Mouse (Mus musculus) hindbrain, embryonic 14.5 days (tissue): ENCODE results near the gene Ak9. TPM values are rescaled to one million over a fixed set of nuclear protein-coding genes. Genes with fewer than 3 reads are reported as not detected.
"Not testable (repeated sequence)": the region's sequence is repeated elsewhere in the genome, so short reads cannot be mapped to it uniquely, and the experiment has no call there.

Source experiments
- ATAC-seq: fragments of 200-750 bp; cut with Nextera tagmentation; 2 replicates; pipeline ENCODE4 v1.8.0; 2017; ENCODE audit warnings: moderate number of reproducible peaks, mild to moderate bottlenecking, moderate TSS enrichment, moderate library complexity; ENCODE audit not compliant: low FRiP score
- DNase-seq: peaks from one replicate; pipeline ENCODE4 v3.0.0-alpha.2; 2015; ENCODE audit warnings: low spot score
- H3K27ac ChIP-seq: fragments of 300-500 bp; sonication (generic); 2 replicates; pipeline ENCODE4 v1.5.1; 2014; ENCODE audit warnings: mild to moderate bottlenecking, moderate library complexity
- H3K27me3 ChIP-seq: fragments of 300-500 bp; sonication (generic); 2 replicates; pipeline ENCODE4 v1.6.1; 2014; ENCODE audit warnings: mild to moderate bottlenecking, low read length, mixed read lengths; ENCODE audit not compliant: control insufficient read depth, insufficient read depth
- H3K36me3 ChIP-seq: fragments of 300-500 bp; sonication (generic); replicated peaks from 2 replicates; pipeline ENCODE4 v1.6.1; 2014; ENCODE audit not compliant: control insufficient read depth, insufficient read depth
- H3K4me1 ChIP-seq: fragments of 300-500 bp; sonication (generic); replicated peaks from 2 replicates; pipeline ENCODE4 v1.6.1; 2014; ENCODE audit warnings: antibody characterized with exemption, low read length, mixed read lengths; ENCODE audit not compliant: control insufficient read depth, insufficient read depth
- H3K4me2 ChIP-seq: fragments of 300-500 bp; sonication (generic); replicated peaks from 2 replicates; pipeline ENCODE4 v1.6.1; 2014; ENCODE audit warnings: mild to moderate bottlenecking, moderate library complexity
- H3K4me3 ChIP-seq: fragments of 300-500 bp; sonication (generic); replicated peaks from 2 replicates; pipeline ENCODE4 v1.5.1; 2014; ENCODE audit warnings: mild to moderate bottlenecking, low read length
- H3K9ac ChIP-seq: fragments of 300-500 bp; sonication (generic); 2 replicates; pipeline ENCODE4 v1.6.1; 2014
- H3K9me3 ChIP-seq: fragments of 300-500 bp; sonication (generic); 2 replicates; pipeline ENCODE4 v1.6.1; 2016; ENCODE audit warnings: low read length; ENCODE audit not compliant: control insufficient read depth
- WGBS: fragments of 180-500 bp; shearing (Covaris S2); extraction: QIAGEN DNeasy Blood & Tissue Kit; methylation state at CpG from one replicate; pipeline ENCODE4 v1.1.7; 2014; 5-methylcytosine and 5-hydroxymethylcytosine counted together
- polyA plus RNA-seq: library from polyadenylated mRNA; unstranded; fragments of >200 nt; fragmentation: Nextera tagmentation; extraction: Ambion mirVana; gene quantifications from 2 replicates; pipeline ENCODE4 v1.2.1, GENCODE M21; 2014

The Ak9 gene
- polyA plus RNA-seq, 1 experiment from 2014 or later = 0.37 TPM

DNA sequence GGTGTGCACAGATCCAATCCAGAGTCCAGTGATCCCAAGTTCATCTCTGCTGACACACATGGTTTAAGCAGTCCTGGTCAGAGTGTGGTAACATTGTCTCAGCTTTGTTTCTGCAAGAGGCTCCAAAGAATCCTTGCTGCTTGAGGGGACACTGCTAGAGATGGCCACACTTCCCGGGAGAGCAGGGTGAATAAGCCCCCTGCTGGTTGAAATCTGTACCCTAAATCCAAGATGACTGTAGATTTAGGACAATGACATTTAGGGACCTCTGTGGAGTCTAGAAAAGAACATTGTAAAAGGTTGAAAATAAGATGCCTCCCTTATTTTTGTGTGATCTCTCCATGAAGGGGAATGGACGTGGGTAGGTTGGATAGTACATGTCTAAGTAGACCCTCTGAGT, 89.8 kb downstream of the Ak9 start:
- H3K27me3 ChIP-seq = no peaks in the 10 kb centered on the region
- H3K27ac ChIP-seq = no peak overlapping the region
- H3K4me1 ChIP-seq = no peaks in the 10 kb centered on the region
- H3K4me3 ChIP-seq = no peak overlapping the region
- no peaks in the 10 kb centered on the region for H3K36me3 ChIP-seq
- DNase-seq = no peak
- WGBS = 63% methylated on average over 2 of the region's 2 CpGs
- no peak overlapping the region for H3K9ac ChIP-seq
- no peaks in the 10 kb centered on the region for H3K9me3 ChIP-seq
- ATAC-seq = no peak
- H3K4me2 ChIP-seq = no peak overlapping the region

DNA sequence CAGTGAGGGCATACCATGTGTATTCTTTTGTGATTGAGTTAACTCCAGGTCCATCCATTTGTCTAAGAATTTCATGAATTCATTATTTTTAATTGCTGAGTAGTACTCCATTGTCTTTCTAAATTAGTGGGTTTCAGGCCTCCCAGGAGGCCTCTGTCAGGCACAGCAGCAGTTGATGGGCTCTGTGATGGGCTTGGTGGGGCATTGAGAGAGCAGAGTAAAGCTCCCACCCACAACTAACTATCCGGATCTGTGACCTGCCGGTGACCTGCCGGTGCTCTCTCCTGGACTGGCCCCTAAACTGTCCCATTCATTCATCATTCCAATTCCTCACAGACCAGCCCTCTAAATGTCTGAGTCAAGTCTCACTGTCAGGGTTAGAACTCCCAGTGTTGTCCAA, 97.3 kb downstream of the Ak9 start:
- 82% methylated on average over 3 of the region's 3 CpGs for WGBS
- no peak overlapping the region for H3K4me2 ChIP-seq
- DNase-seq (no peak), ATAC-seq (no peak)
- H3K27ac ChIP-seq = no peak overlapping the region
- H3K9ac ChIP-seq = no peak overlapping the region
- no peaks in the 10 kb centered on the region for H3K36me3 ChIP-seq
- no peaks in the 10 kb centered on the region for H3K9me3 ChIP-seq
- no peaks in the 10 kb centered on the region for H3K27me3 ChIP-seq
- no peaks in the 10 kb centered on the region for H3K4me1 ChIP-seq
- H3K4me3 ChIP-seq = no peak overlapping the region

DNA sequence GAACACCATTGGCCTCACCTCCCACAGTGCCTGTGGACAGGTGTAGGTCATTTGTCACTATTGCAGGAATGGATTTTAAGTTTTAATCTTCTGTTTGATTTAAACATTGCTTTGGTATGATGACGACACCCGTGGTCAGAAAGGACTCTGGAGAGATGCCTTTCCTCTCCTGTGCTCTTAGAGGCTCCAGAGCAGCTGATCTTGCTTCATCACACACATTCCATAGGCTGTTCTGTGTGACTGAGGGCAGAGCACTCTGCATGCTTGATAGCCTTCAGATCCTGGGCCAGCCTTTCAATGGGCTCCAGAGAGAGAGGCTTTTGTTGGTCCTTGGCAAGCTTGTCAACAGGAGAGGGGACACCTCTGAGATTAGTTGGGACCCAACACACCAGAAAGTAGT, 99.6 kb downstream of the Ak9 start:
- Histone ChIP-seq H3K4me3 (no peak overlapping the region), H3K27ac (no peak overlapping the region), H3K9me3 (no peaks in the 10 kb centered on the region), H3K4me1 (no peaks in the 10 kb centered on the region), H3K27me3 (no peaks in the 10 kb centered on the region), H3K36me3 (no peaks in the 10 kb centered on the region), H3K9ac (no peak overlapping the region), H3K4me2 (no peak overlapping the region)
- DNase-seq = no peak
- WGBS = 63% methylated on average over 2 of the region's 2 CpGs
- no peak for ATAC-seq

DNA sequence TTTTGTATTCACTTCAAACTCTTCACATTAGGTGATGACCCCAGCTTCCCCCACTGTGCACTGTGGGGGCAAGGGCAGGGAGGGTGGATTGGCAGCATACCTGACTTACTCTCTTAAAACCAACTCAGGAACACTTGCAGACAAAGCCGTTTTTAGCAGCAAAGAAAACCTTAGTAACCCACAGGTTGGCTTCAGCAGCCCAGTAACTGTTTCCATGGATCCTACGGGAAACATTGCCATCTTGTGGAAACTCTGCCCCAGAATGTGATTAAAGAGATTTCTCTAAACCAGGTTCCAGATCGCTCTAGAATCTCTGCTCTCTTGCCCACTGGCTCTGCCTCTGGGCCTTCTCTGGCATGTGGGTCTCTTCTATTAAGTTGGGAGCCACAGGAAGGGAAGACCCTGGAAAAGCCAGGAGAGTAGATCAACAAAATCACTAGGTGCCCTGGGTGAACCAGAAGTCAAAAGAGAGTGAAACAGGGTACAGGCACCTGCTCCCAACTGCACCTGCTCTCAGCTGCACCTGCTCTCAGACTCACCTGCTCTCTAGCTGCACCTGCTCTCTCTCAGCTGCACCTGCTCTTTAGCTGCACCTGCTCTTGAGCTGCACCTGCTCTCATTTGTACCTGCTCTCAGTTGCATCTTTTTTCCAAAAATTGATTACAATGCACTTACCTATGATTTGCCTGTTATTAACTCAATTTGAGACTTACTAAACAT, 100.3 kb downstream of the Ak9 start:
- H3K27ac ChIP-seq = no peak overlapping the region
- 44% methylated on average over 3 of the region's 3 CpGs for WGBS
- no peak overlapping the region for H3K4me3 ChIP-seq
- no peaks in the 10 kb centered on the region for H3K27me3 ChIP-seq
- H3K4me2 ChIP-seq = no peak overlapping the region
- H3K4me1 ChIP-seq = no peaks in the 10 kb centered on the region
- no peaks in the 10 kb centered on the region for H3K36me3 ChIP-seq
- DNase-seq (peak; percentile 56), ATAC-seq (no peak)
- H3K9ac ChIP-seq = no peak overlapping the region
- no peaks in the 10 kb centered on the region for H3K9me3 ChIP-seq

DNA sequence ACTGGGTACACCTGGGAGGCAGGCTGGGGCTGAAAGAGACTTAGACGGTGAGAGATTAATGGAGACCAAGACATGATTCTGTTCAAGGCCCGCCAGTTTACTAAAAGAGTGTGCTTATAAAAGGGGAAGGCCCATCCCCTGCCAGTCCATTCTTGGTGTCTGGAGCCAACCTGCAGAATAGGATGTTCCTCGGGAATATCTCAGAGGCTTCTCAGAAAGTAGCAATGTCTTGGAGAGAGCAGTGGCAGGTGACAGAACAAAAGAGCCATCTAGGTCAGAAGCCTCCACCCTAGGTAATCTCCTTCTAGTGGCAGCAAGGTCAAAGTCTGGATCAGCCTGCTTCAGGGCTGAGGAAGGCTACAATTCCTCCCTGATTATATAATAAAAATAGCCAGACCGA, 106.4 kb downstream of the Ak9 start:
- not testable (repeated sequence) for H3K36me3 ChIP-seq, H3K27me3 ChIP-seq, DNase-seq, H3K4me3 ChIP-seq, H3K9me3 ChIP-seq, ATAC-seq, H3K27ac ChIP-seq, H3K4me2 ChIP-seq, H3K4me1 ChIP-seq, H3K9ac ChIP-seq
- WGBS = 96% methylated on average over 4 of the region's 4 CpGs

DNA sequence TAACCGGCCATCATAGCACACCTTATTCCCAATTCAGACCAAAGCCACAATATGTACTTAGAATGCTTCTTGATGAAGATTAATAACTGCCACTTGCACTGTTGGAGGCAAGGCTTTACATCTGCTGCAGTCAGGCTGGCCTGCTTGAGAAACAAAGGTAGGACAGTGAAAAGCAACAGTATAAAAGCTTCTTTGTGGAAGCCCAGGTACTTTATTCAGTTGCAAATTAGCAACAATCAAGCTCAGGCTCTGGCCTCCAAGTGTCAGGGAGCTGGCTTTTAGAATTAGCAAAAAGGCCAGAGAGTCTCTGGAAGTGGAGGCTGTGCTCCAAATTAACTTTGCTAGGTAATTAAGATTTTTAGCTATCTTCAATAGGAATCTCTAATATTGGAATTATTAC, 107.0 kb downstream of the Ak9 start:
- WGBS = 97% methylated on average over 1 of the region's 1 CpGs
- peaks cover 14% of the 10 kb centered on the region for H3K9me3 ChIP-seq
- not testable (repeated sequence) for H3K4me1 ChIP-seq, DNase-seq, H3K36me3 ChIP-seq, H3K27ac ChIP-seq, H3K27me3 ChIP-seq, ATAC-seq, H3K4me3 ChIP-seq, H3K9ac ChIP-seq, H3K4me2 ChIP-seq

DNA sequence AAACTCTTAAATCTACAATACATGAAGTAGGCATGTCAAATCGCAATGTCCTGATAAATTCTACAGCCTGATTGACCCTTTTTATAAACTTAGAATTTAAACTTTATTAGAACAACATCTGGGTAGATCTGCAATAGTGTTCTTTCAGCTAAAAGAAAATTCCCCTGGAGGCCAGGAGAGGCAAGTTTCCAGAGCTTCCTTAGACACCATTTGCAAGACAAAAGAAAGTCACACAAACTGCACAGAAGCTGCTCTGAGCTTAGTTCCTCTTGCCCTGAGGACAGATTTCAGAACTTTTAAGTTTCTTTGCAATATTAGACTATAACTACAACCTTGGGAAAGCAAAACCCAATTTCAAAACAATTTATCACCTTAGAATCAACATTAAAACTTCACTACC, 109.7 kb downstream of the Ak9 start:
- DNase-seq, H3K4me1 ChIP-seq, ATAC-seq, H3K4me2 ChIP-seq, H3K27me3 ChIP-seq, H3K36me3 ChIP-seq, H3K27ac ChIP-seq, H3K9ac ChIP-seq, H3K4me3 ChIP-seq: not testable (repeated sequence)
- peaks cover 28% of the 10 kb centered on the region for H3K9me3 ChIP-seq
- 92% methylated on average over 1 of the region's 1 CpGs for WGBS

DNA sequence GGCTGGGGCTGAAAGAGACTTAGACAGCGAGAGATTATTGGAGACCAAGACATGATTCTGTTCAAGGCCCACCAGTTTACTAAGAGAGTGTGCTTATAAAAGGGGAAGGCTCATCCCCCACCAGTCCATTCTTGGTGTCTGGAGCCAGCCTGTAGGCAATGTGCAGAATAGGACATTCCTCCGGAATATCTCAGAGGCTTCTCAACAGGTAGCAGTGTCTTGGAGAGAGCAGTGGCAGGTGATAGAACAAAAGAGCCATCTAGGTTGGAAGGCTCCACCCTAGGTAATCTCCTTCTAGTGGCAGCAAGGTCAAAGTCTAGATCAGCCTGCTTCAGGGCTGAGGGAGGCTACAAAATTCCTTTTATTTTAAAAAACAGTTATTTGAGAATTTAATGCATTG, 111.6 kb downstream of the Ak9 start:
- not testable (repeated sequence) for DNase-seq, H3K4me3 ChIP-seq, ATAC-seq, H3K9ac ChIP-seq, H3K4me2 ChIP-seq, H3K36me3 ChIP-seq, H3K27ac ChIP-seq, H3K27me3 ChIP-seq, H3K4me1 ChIP-seq
- peaks cover 19% of the 10 kb centered on the region for H3K9me3 ChIP-seq
- 83% methylated on average over 2 of the region's 2 CpGs for WGBS

DNA sequence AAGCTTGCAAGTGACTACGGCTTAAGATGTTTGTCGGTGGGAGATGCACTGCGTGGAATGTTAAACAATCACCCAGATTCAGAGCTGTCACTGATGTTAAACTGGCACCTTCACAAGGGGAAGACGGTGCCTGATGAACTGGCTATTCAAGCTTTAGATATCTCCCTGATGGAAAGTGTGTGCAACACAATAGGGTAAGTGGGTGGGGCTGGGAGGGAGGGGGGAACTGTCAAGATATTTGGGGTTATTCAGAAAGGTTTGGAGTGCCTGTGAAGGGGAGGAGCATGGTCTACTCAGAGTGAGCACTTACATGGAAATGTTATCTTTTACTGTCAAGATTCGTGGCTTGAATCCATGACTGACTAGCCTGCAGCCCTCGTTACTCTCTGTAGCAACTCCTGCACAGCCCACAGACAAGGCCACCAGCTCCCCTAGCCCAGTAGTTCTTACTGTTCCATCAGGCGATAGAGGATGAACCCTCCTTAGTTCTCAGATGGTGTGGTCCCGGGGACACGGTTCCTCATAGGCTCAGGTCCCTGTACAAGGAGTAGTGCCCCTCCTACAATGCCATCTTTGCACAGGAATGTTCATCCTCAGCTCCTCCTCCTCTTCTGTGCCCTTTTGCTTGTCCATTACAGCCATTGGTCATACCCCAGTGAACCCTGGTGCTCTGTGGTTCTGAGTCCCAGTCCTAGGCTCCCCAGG, 116.9 kb downstream of the Ak9 start:
- Histone ChIP-seq H3K27ac (no peak overlapping the region), H3K36me3 (no peaks in the 10 kb centered on the region), H3K27me3 (no peaks in the 10 kb centered on the region), H3K9me3 (peaks cover 15% of the 10 kb centered on the region), H3K4me2 (no peak overlapping the region), H3K9ac (no peak overlapping the region), H3K4me3 (no peak overlapping the region), H3K4me1 (no peaks in the 10 kb centered on the region)
- WGBS = 81% methylated on average over 9 of the region's 9 CpGs
- DNase-seq (no peak), ATAC-seq (no peak)
